Mouse (Mus musculus): Measurements from ENCODE around the gene 4930469K13Rik.

Gene 4930469K13Rik

DNA sequence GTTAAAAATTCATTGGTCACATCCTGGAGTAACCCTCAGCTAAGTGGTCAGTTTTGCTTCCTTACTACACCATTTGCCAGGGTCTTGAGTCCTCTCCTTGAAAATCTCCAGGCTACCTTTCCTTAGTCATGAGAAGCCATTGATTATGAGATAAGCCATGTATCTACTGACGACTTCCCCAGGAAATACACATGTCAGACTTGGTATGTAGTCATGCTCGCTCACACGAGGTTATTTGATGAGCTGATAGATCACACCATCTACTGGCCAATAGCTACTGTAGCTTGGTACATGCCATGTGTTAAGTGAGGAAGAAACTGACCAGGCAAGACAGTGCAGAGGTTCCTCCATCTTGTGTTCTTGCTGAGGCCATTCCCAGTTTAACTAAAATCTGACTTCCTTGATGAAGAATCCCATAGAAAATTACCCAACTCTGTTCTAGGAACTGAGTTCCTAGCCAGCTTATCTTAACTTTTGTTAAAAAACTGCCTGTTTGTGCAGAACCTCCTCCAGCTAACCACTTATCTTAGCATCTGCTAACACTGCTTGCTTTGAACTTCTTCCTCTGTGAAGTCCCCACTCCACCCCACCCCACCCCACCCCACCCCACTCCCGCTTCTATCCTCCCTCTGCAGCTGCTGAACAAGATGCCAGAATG is 158.8 kb downstream of the 4930469K13Rik start:
- no peak for DNase-seq (ENCODE audit: low spot score in 2 of 2)

DNA sequence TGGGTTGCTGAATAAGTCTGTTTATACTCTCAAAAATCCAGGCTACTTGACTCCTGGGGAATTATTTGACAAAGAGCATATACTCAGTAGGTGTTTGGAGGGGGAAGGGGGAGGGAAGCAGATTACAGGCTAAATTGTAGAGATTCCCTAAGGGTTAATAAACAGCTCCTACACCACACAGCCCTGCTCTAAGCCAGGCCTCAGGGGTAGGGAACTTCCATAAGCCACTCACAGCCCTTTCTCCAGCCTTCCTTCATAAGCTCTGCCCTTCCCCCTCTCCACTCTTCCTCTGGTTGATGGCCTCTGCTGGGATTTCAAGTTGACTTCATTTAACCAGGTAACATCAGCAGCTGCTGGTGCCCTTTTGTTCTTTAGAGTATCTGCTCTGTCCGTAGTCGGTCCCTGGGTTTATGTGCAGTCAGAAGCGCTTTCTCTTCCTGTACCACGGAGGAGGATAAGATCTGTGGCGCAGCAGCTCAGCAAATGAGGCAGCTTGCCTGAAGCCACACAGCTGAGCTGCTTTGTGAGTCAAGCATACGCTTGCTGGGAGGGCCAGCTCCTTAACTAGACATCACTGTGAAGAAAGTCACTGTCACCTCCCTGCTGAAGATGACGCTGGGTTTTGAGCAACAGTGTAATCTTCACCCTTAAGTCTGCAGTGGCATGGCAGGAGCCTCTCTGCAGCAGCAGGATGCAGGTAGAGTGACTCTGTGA is 159.6 kb downstream of the 4930469K13Rik start:
- DNase-seq (ENCODE audit: low spot score in 2 of 2): peak; percentile 37 to 48

DNA sequence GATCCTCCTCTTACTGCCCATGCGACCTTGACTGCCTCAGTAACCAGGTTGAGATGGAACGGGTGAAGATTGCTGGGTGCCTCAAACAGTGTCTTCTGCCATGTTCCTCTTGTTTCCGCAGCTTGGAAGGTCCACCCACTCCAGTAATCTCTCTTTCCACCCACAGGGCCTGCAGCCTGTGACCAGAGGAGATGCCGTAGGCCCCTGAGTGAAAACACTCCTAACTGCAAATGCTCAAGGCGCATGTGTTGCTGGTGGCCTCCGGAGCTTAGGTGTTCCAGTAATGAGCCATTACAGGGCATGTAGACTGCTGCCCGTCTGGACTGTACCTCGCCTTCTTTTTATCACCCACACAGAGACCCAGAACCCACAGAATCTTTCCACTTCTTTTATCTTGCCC is 160.7 kb downstream of the 4930469K13Rik start:
- no peak for DNase-seq (ENCODE audit: low spot score in 2 of 2)

DNA sequence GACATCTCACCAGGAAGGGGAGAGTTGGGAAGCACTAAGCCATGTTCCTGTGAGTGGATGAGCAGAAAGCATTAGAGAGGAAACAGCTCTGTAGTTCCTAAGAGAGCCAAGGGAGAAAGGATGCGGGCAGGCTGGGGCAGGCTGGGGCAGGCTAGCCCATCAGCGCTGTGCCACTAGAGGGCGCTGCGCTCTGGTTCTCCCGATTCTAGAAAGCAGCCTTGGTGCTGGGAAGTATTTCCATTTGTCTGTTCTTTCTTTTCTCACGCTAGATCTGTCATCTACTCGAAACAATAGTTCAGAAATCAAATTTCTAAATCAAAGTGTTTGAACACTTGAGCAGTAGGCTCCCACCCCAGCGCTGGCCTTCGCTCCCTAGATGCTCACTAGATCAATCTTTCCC is 164.1 kb downstream of the 4930469K13Rik start:
- DNase-seq (ENCODE audit: low spot score in 2 of 2): no peak

DNA sequence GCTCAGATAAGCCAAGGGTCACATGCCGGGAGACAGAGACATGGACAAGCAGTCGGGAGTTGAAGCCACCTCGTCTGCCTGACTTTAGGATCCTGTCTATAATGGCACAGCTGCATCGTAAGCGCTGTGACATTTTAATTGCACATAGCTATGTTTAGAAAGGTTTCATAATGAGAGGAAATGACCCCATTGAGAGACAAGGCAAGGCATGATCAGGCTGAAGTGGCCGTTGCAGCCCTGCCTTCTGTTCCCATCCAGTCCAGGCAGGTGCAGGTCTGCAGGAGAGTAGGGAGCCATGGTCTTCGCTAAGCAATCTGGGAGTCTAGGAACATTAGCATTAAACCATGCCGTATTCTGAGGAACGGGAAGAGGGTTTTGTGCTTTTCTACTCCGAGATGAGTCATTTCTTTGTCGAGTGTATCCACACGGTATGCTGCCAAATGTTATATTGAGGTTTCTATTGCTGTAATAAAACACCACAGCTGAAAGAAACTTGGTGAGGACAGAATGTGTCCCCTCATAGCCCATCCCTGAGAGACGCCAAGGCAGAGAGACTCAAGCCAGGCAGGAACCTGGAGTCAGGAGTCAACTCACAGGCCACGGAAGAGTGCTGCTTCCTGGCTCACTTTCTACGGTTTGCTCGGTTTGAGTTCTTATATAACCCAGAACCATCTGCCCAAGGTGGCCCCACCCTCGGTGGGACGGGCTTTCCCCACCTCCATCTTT is 165.8 kb downstream of the 4930469K13Rik start:
- no peak for DNase-seq (ENCODE audit: low spot score in 2 of 2)

DNA sequence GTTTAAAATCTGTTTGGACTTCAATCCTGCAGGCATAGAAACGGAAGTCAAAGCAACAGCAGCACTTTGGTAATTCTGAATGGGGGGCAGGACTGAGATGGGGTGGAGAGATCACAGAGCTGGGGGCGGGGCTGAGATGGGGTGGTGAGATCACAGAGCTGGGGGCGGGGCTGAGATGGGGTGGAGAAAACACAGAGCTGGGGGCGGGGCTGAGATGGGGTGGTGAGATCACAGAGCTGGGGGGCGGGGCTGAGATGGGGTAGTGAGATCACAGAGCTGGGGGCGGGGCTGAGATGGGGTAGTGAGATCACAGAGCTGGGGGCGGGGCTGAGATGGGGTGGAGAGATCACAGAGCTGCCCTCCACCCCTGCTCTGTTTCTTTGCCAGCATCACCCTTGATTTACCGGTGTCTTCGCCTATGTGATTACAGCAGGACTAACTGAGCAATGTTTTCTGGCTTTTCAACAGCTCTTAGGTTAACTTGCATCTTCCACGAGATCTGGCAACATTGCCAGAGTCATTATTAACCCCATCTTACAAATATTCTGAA is 166.4 kb downstream of the 4930469K13Rik start:
- DNase-seq (ENCODE audit: low spot score in 2 of 2): peak; percentile 52 to 54

DNA sequence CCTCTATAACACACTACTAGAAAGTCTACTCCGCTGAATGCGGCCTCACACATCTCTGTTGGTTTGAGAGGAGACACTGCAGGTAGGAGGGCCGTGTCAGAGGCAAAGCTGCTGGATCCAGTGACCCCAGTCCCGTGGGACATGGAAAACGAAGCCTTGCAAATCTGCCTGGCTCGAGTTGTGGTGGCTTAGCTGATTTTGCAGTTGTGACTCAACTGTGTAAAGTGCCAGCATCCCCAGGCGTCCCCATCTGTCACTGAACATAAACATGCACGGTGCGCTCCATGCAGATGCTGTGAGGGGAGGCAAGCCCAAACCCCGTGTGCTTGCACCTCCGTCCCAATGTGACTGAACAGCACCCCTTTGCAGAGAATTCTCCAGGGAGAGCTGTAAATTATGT is 168.9 kb downstream of the 4930469K13Rik start:
- no peak for DNase-seq (ENCODE audit: low spot score in 2 of 2)

DNA sequence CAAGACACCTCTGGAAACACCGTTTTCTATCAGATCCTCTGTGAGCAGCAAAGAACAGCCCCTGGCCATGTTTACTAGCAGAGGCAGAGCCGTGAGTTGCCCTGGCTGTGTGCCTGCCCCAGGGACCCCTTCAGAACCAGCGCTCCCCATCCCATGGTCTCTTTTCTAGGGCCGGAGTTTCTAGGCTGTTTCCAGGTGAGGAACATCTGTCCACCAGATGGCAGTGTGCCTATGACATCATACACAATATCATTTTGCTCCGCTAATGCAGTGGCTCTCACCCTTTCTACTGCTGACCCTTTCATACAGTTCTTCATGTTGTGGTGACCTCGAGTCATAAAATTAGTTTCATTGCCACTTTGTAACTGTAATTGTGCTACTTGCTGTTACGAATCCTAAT is 169.7 kb downstream of the 4930469K13Rik start:
- DNase-seq (ENCODE audit: low spot score in 2 of 2): peak in 1 of 2 experiments; percentile 20

DNA sequence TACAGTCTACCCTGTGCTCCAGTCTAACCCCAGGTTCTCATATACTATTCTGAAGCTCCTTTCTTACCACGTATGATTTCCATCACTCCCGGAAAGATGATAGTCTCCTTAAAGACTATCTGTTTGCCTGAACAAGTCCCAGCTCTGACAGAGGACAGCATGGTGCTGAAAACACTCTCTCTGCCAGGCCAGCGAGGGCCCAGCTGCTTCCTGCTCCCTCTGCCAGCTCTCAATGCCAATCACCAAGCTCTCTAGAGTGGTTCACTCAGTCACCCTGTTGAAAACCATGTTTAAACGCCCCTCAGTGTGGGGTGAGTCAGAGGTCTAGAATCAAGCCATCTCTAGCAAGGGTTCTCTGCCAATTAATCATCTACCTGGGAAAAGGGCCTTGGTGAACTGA is 170.5 kb downstream of the 4930469K13Rik start:
- DNase-seq (ENCODE audit: low spot score in 2 of 2): no peak

DNA sequence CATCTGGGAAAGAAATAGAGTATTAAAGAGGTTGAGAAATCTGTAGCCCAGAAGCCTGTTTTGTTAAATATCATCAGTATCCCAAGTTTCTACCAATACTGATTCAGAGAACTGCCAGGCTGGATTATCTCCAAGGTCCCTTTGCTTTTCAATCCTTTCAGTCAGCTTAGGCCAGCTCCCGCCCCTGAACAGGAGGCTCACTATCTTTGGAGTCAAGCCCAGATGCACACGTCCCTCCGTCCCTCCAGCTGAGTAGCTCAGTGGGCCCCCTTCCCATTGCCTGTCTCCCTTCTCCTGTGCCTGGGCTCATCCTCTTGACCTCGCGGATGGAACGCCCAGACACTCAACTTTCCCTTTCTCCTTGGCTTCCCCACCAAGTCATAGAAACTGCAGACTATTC is 171.0 kb downstream of the 4930469K13Rik start:
- no peak for DNase-seq (ENCODE audit: low spot score in 2 of 2)

DNA sequence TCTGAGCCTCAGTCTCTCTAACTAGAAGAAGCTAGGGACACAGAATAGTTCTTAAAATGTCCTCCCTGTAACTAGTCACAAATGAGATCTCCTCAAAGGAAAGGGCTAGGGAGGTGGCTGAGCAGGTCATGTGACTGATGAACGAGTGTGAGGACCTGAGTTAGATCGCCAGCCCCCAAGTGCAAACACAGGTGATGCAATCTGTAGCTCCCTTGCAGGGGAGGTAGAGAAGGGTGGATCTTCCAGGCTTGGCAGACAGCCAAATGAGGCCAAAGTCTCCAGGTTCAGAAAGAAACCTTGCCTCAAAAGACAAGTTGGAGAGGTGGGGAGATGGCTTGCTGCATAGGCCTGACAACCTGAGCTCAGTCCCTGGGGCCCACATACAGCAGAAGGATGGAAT is 171.8 kb downstream of the 4930469K13Rik start:
- no peak for DNase-seq (ENCODE audit: low spot score in 2 of 2)

DNA sequence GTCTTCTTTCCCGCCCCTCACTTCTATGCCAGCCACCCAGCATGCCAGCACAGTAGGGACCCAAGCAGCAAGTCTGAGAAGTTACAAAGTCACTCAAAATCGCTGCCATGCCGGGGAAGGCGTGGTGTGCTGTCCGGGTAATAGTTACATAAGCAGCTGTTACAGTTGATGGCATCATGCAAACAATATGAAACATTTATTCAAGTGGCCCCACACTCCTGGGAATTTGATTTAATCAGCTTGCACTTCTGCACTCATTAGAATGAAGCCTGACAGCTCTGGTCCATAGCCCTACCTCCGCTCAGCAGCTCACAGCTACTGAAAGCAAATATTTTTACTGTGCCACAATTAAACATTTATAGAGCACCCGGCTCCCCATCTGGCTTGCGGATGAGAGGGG is 172.6 kb downstream of the 4930469K13Rik start:
- DNase-seq (ENCODE audit: low spot score in 2 of 2): no peak
